Mouse (Mus musculus) cerebellum, adult 9-11 months (tissue): ENCODE data around the gene Pla2g4c.

ENCODE experiments used
- DNase-seq: peaks from one replicate; pipeline ENCODE4 v3.0.0; 2022

The Pla2g4c gene

GRCm38 (mm10) chr7:13324316-13324715 is at the start of gene Pla2g4c:
TSS of gene Pla2g4c (plus strand) at chr7:13324655.
- no peak for DNase-seq

GRCm38 (mm10) chr7:13277081-13277480 is 47.4 kb upstream of the Pla2g4c start, which contains the start of gene Lig1:
TSS of gene Lig1 (plus strand) at chr7:13277283.
- peak; percentile 60 for DNase-seq

- DNase-seq = no peak
Observed at GRCm38 (mm10) chr7:13277833-13278232, 46.6 kb upstream of the Pla2g4c start.

GRCm38 (mm10) chr7:13278308-13278891 is 46.1 kb upstream of the Pla2g4c start, which contains the start of gene Zswim9:
TSS of gene Zswim9 (minus strand) at chr7:13278721.
- peak; percentile 94 for DNase-seq

- DNase-seq = peak; percentile 51
Observed at GRCm38 (mm10) chr7:13278957-13279356, 45.5 kb upstream of the Pla2g4c start.

- DNase-seq = no peak
Observed at GRCm38 (mm10) chr7:13288621-13289020, 35.8 kb upstream of the Pla2g4c start.

- DNase-seq = no peak
Observed at GRCm38 (mm10) chr7:13290041-13290675, 34.3 kb upstream of the Pla2g4c start.

GRCm38 (mm10) chr7:13291370-13291769 is 33.1 kb upstream of the Pla2g4c start:
- DNase-seq = no peak

- DNase-seq = no peak
Observed at GRCm38 (mm10) chr7:13293878-13294855, 30.3 kb upstream of the Pla2g4c start.

- no peak for DNase-seq
Observed at GRCm38 (mm10) chr7:13295256-13295655, 29.2 kb upstream of the Pla2g4c start.

- no peak for DNase-seq
Observed at GRCm38 (mm10) chr7:13297636-13298035, 26.8 kb upstream of the Pla2g4c start.

GRCm38 (mm10) chr7:13298821-13299220 is 25.6 kb upstream of the Pla2g4c start:
- DNase-seq = no peak

- no peak for DNase-seq
Observed at GRCm38 (mm10) chr7:13301643-13302042, 22.8 kb upstream of the Pla2g4c start.

GRCm38 (mm10) chr7:13302780-13303179 is 21.7 kb upstream of the Pla2g4c start:
- DNase-seq = no peak

GRCm38 (mm10) chr7:13303372-13303771 is 21.1 kb upstream of the Pla2g4c start:
- DNase-seq = no peak

- no peak for DNase-seq
Observed at GRCm38 (mm10) chr7:13309407-13309806, 15.0 kb upstream of the Pla2g4c start.

GRCm38 (mm10) chr7:13310493-13311199 is 13.8 kb upstream of the Pla2g4c start:
- no peak for DNase-seq

- no peak for DNase-seq
Observed at GRCm38 (mm10) chr7:13311401-13311800, 13.1 kb upstream of the Pla2g4c start.

GRCm38 (mm10) chr7:13314095-13314597 is 10.3 kb upstream of the Pla2g4c start:
- no peak for DNase-seq

- no peak for DNase-seq
Observed at GRCm38 (mm10) chr7:13321424-13321823, 3.0 kb upstream of the Pla2g4c start.

GRCm38 (mm10) chr7:13330575-13330974 is 6.1 kb downstream of the Pla2g4c start:
- DNase-seq = no peak

- no peak for DNase-seq
Observed at GRCm38 (mm10) chr7:13355943-13356342, 31.5 kb downstream of the Pla2g4c start.

GRCm38 (mm10) chr7:13380588-13380987 is 56.1 kb downstream of the Pla2g4c start:
- DNase-seq = no peak
